Mouse (Mus musculus) thymus, adult 2 months (tissue): Measurements from ENCODE around the gene Cyth3. TPM values are rescaled to one million over a fixed set of nuclear protein-coding genes. Genes with fewer than 3 reads are reported as not detected.

ENCODE experiments used
- DNase-seq: peaks from one replicate; pipeline ENCODE4 v3.0.0; 2021
- H3K27ac ChIP-seq: fragments of 200-500 bp; 2 replicates; pipeline ENCODE4 v1.5.1; 2012; ENCODE audit warnings: low read length, control low read depth; ENCODE audit not compliant: control insufficient read depth, insufficient read depth
- H3K27me3 ChIP-seq: fragments of 200-500 bp; 2 replicates; pipeline ENCODE4 v1.6.1; 2012; ENCODE audit warnings: mild to moderate bottlenecking, low read length, moderate library complexity, mixed read lengths; ENCODE audit not compliant: control insufficient read depth, insufficient read depth
- H3K36me3 ChIP-seq: fragments of 200-500 bp; 2 replicates; pipeline ENCODE4 v1.6.1; 2012; ENCODE audit warnings: mild to moderate bottlenecking, low read length, moderate library complexity; ENCODE audit not compliant: control insufficient read depth, insufficient read depth
- H3K4me1 ChIP-seq: fragments of 200-500 bp; replicated peaks from 2 replicates; pipeline ENCODE4 v1.6.1; 2012; ENCODE audit warnings: low read length; ENCODE audit not compliant: control insufficient read depth, insufficient read depth
- H3K4me3 ChIP-seq: fragments of 200-500 bp; 2 replicates; pipeline ENCODE4 v1.5.1; 2012; ENCODE audit warnings: mild to moderate bottlenecking, low read length, control low read depth, moderate library complexity; ENCODE audit not compliant: control insufficient read depth, insufficient read depth
- CTCF ChIP-seq: fragments of 200-500 bp; IDR thresholded peaks from 2 replicates; pipeline ENCODE4 v1.5.1; 2012; ENCODE audit warnings: mild to moderate bottlenecking, control low read depth, low read length, moderate library complexity, borderline replicate concordance; ENCODE audit not compliant: control insufficient read depth, poor library complexity, insufficient read depth; ENCODE audit errors: extremely low read depth
- POLR2A ChIP-seq: fragments of 200-500 bp; IDR thresholded peaks from 2 replicates; pipeline ENCODE4 v1.6.1; 2012; ENCODE audit warnings: mild to moderate bottlenecking, low read length, control low read depth, moderate library complexity; ENCODE audit not compliant: control insufficient read depth, poor library complexity, insufficient read depth; ENCODE audit errors: extremely low read depth
- WGBS: fragments of 180-500 bp; shearing (Covaris S2); methylation state at CpG from one replicate; pipeline ENCODE4 v1.1.7; 2018; 5-methylcytosine and 5-hydroxymethylcytosine counted together
- polyA plus RNA-seq: library from polyadenylated mRNA; depleted of rRNA; stranded (reverse); fragments of >200 nt; gene quantifications from 2 replicates; pipeline ENCODE4 v1.2.3, GENCODE M21; 2012

Cyth3 gene
- polyA plus RNA-seq, 1 experiment: 13.4 TPM

- TF ChIP-seq POLR2A (no peak), CTCF (no peak)
- no peak overlapping the region for H3K27ac ChIP-seq
- no peak for DNase-seq
- H3K27me3 ChIP-seq: no peaks in the 10 kb centered on the region
- peaks cover 3% of the 10 kb centered on the region; the same call in 1 of the 2 replicates for H3K36me3 ChIP-seq
- WGBS: 85% methylated on average over 9 of the region's 9 CpGs
- H3K4me3 ChIP-seq: no peak overlapping the region
- H3K4me1 ChIP-seq: no peaks in the 10 kb centered on the region
Measured at GRCm38 (mm10) chr5:143706030-143706821, 84.0 kb downstream of the Cyth3 start.

- H3K27me3 ChIP-seq: no peaks in the 10 kb centered on the region
- no peak overlapping the region for H3K27ac ChIP-seq
- H3K4me3 ChIP-seq: no peak overlapping the region
- H3K36me3 ChIP-seq: peaks cover 3% of the 10 kb centered on the region; the same call in 1 of the 2 replicates
- 79% methylated on average over 7 of the region's 7 CpGs for WGBS
- DNase-seq: no peak
- TF ChIP-seq CTCF (no peak), POLR2A (no peak)
- H3K4me1 ChIP-seq: no peaks in the 10 kb centered on the region
Measured at GRCm38 (mm10) chr5:143706822-143707200, 84.6 kb downstream of the Cyth3 start.

- DNase-seq: peak; percentile 30
- no peaks in the 10 kb centered on the region for H3K27me3 ChIP-seq
- no peak overlapping the region for H3K27ac ChIP-seq
- no peaks in the 10 kb centered on the region for H3K4me1 ChIP-seq
- H3K4me3 ChIP-seq: no peak overlapping the region
- 47% methylated on average over 7 of the region's 7 CpGs for WGBS
- H3K36me3 ChIP-seq: peaks cover 42% of the 10 kb centered on the region
- peak; percentile 88 for TF ChIP-seq CTCF
- no peak for TF ChIP-seq POLR2A
Measured at GRCm38 (mm10) chr5:143711326-143711725, 89.1 kb downstream of the Cyth3 start.

- 95% methylated on average over 14 of the region's 14 CpGs for WGBS
- Histone ChIP-seq H3K27ac (no peak overlapping the region), H3K4me1 (no peaks in the 10 kb centered on the region), H3K27me3 (no peaks in the 10 kb centered on the region), H3K4me3 (no peak overlapping the region), H3K36me3 (peaks cover 51% of the 10 kb centered on the region)
- no peak for DNase-seq
- TF ChIP-seq CTCF (no peak), POLR2A (no peak)
Measured at GRCm38 (mm10) chr5:143712011-143712800, 90.0 kb downstream of the Cyth3 start.

GRCm38 (mm10) chr5:143721962-143722361 lies 99.7 kb downstream of the Cyth3 start:
- 97% methylated on average over 7 of the region's 7 CpGs for WGBS
- TF ChIP-seq POLR2A: no peak
- no peak for TF ChIP-seq CTCF

GRCm38 (mm10) chr5:143730915-143731314 lies 108.7 kb downstream of the Cyth3 start:
- TF ChIP-seq CTCF (no peak), POLR2A (no peak)
- no peaks in the 10 kb centered on the region for H3K27me3 ChIP-seq
- H3K36me3 ChIP-seq: peaks cover 18% of the 10 kb centered on the region
- no peak overlapping the region for H3K4me3 ChIP-seq
- no peak overlapping the region for H3K27ac ChIP-seq
- peaks cover 4% of the 10 kb centered on the region; the same call in 1 of the 2 replicates for H3K4me1 ChIP-seq
- no peak for DNase-seq
- 8% methylated on average over 6 of the region's 6 CpGs for WGBS

More at GRCm38 (mm10) chr5:143721962-143722361, 99.7 kb downstream of the Cyth3 start:
- Histone ChIP-seq H3K4me3 (no peak overlapping the region), H3K27me3 (no peaks in the 10 kb centered on the region), H3K27ac (no peak overlapping the region), H3K36me3 (peaks cover 84% of the 10 kb centered on the region), H3K4me1 (no peaks in the 10 kb centered on the region)
- no peak for DNase-seq
